Mouse (Mus musculus) monocyte, adult 2 months (primary cell): Measurements from ENCODE around the gene Mybpc3.
"Not testable (repeated sequence)": the region's sequence is repeated elsewhere in the genome, so short reads cannot be mapped to it uniquely, and the experiment has no call there.

ENCODE experiments used
- DNase-seq, 2 experiments: peaks; one replicate each; pipeline ENCODE4 v3.0.0; 2022; ENCODE audit warnings: low spot score in 2 of 2, low read depth in 1 of 2

Gene Mybpc3

GRCm38 (mm10) chr2:91086392-91087237, 31.3 kb upstream of the Mybpc3 start:
- peak in 1 of 2 experiments; percentile 80 for DNase-seq

- DNase-seq = no peak
Observed at GRCm38 (mm10) chr2:91087453-91087852, 30.5 kb upstream of the Mybpc3 start.

- DNase-seq = peak in 1 of 2 experiments; percentile 54
Observed at GRCm38 (mm10) chr2:91088987-91089386, 29.0 kb upstream of the Mybpc3 start.

GRCm38 (mm10) chr2:91090208-91090607, 27.7 kb upstream of the Mybpc3 start:
- DNase-seq = no peak

- no peak for DNase-seq
Observed at GRCm38 (mm10) chr2:91090827-91091226, 27.1 kb upstream of the Mybpc3 start.

GRCm38 (mm10) chr2:91096524-91096923, 21.4 kb upstream of the Mybpc3 start:
- DNase-seq = peak in 1 of 2 experiments; percentile 82

- no peak for DNase-seq
Observed at GRCm38 (mm10) chr2:91097015-91097414, 20.9 kb upstream of the Mybpc3 start.

GRCm38 (mm10) chr2:91098156-91098555, 19.8 kb upstream of the Mybpc3 start:
- no peak for DNase-seq

GRCm38 (mm10) chr2:91101124-91101740, 16.7 kb upstream of the Mybpc3 start:
- DNase-seq = peak in 1 of 2 experiments; percentile 82

- no peak for DNase-seq
Observed at GRCm38 (mm10) chr2:91108156-91108555, 9.8 kb upstream of the Mybpc3 start.

- no peak for DNase-seq
Observed at GRCm38 (mm10) chr2:91109241-91109640, 8.7 kb upstream of the Mybpc3 start.

GRCm38 (mm10) chr2:91109807-91110385, 8.0 kb upstream of the Mybpc3 start:
- no peak for DNase-seq

GRCm38 (mm10) chr2:91110429-91110828, 7.5 kb upstream of the Mybpc3 start:
- DNase-seq = no peak

- not testable (repeated sequence) for DNase-seq
Observed at GRCm38 (mm10) chr2:91111832-91112231, 6.1 kb upstream of the Mybpc3 start.

GRCm38 (mm10) chr2:91112491-91112890, 5.5 kb upstream of the Mybpc3 start:
- DNase-seq = no peak

GRCm38 (mm10) chr2:91113334-91113733, 4.6 kb upstream of the Mybpc3 start:
- DNase-seq = no peak

- DNase-seq = no peak
Observed at GRCm38 (mm10) chr2:91113852-91114251, 4.1 kb upstream of the Mybpc3 start.

GRCm38 (mm10) chr2:91114781-91115577, 3.0 kb upstream of the Mybpc3 start:
- no peak for DNase-seq

- no peak for DNase-seq
Observed at GRCm38 (mm10) chr2:91115578-91115970, 2.4 kb upstream of the Mybpc3 start.

- no peak for DNase-seq
Observed at GRCm38 (mm10) chr2:91116842-91117241, 1.1 kb upstream of the Mybpc3 start.

GRCm38 (mm10) chr2:91118647-91119046, 703 bp downstream of the Mybpc3 start:
- no peak for DNase-seq
